In genomic region chr2:30287027-30287373, GRCm38 (mm10) we compare ENCODE assay signal across 8 mouse cellular contexts. TPM values are rescaled to one million over a fixed set of nuclear protein-coding genes. Genes with fewer than 3 reads are reported as not detected.
A peak's percentile ranks its signal among the peaks of the same experiment; 100 is the strongest.
DNase-seq lines count a peak whose midpoint lies in the region; ATAC-seq and TF ChIP-seq lines count a peak whose summit lies in the region.

No protein-coding gene starts in this region.

- H3K4me1 ChIP-seq in kidney, embryonic 15.5 days, result peaks cover 24% of the 10 kb centered on the region
- peaks cover 28% of the 10 kb centered on the region for H3K4me1 ChIP-seq in forebrain, embryonic 10.5 days
- peaks cover 14% of the 10 kb centered on the region for H3K4me1 ChIP-seq in limb, embryonic 14.5 days (ENCODE audit: control insufficient read depth, insufficient read depth, low read length)
- H3K4me1 ChIP-seq in olfactory bulb, adult 2 months (ENCODE audit: control insufficient read depth, insufficient read depth, low read length), result peaks cover 15% of the 10 kb centered on the region

- H3K27ac ChIP-seq in kidney, embryonic 15.5 days, result peak overlapping the region; percentile 75
- peak overlapping the region; percentile 94 for H3K27ac ChIP-seq in forebrain, embryonic 10.5 days
- 0 out of 2 replicates have a peak overlapping the region, but pooled peaks have one; percentile 61 for H3K27ac ChIP-seq in limb, embryonic 14.5 days (replicated peaks; ENCODE audit: low read depth, low read length)
- H3K27ac ChIP-seq in olfactory bulb, adult 2 months (ENCODE audit: insufficient read depth, low read depth, low read length), result no peak overlapping the region

- peak overlapping the region; percentile 94 for H3K4me2 ChIP-seq in kidney, embryonic 15.5 days
- H3K4me2 ChIP-seq in limb, embryonic 14.5 days (replicated peaks; ENCODE audit: low read depth, low read length, severe bottlenecking), result peak overlapping the region; percentile 94

- ATAC-seq in kidney, embryonic 15.5 days (replicated peaks; ENCODE audit: low FRiP score), result no peak
- ATAC-seq in limb, embryonic 14.5 days (ENCODE audit: low FRiP score, low read depth), result no peak

- H3K9me3 ChIP-seq in kidney, embryonic 15.5 days (replicated peaks), result no peaks in the 10 kb centered on the region
- no peaks in the 10 kb centered on the region for H3K9me3 ChIP-seq in forebrain, embryonic 10.5 days
- H3K9me3 ChIP-seq in limb, embryonic 14.5 days (ENCODE audit: control insufficient read depth, low read length), result no peaks in the 10 kb centered on the region

- peak overlapping the region; percentile 90 for H3K4me3 ChIP-seq in kidney, embryonic 15.5 days (replicated peaks)
- H3K4me3 ChIP-seq in forebrain, embryonic 10.5 days, result peak overlapping the region; percentile 98
- H3K4me3 ChIP-seq in limb, embryonic 14.5 days (replicated peaks; ENCODE audit: low read length), result peak overlapping the region; percentile 96
- H3K4me3 ChIP-seq in olfactory bulb, adult 2 months (ENCODE audit: insufficient read depth, low read depth, low read length), result peak overlapping the region; percentile 87

- no peak for DNase-seq in kidney, postnatal 25 days
- DNase-seq in R1 (ENCODE audit: low read depth, low spot score), result peak; percentile 51
- DNase-seq in forebrain, embryonic 10.5 days (ENCODE audit: extremely low spot score, low spot score), result no peak
- DNase-seq in limb, embryonic 14.5 days (ENCODE audit: low spot score), result peak; percentile 45
- DNase-seq in urinary bladder, adult 18-20 months (ENCODE audit: low spot score in 2 of 2), result no peak
- no peak for DNase-seq in lung, postnatal 25 days (ENCODE audit: low spot score)

- no peak for TF ChIP-seq POLR2A in limb, embryonic 14.5 days (IDR thresholded peaks at IDR 0.05; ENCODE audit: borderline replicate concordance, extremely low read depth, insufficient read depth, insufficient read length)
- TF ChIP-seq POLR2A in olfactory bulb, adult 2 months (IDR thresholded peaks at IDR 0.05; ENCODE audit: insufficient read depth, low read depth, low read length), result no peak

- WGBS in kidney, embryonic 15.5 days, result under 1% methylated on average over 10 of the region's 10 CpGs
- WGBS in forebrain, embryonic 10.5 days, result under 1% methylated on average over 10 of the region's 10 CpGs
- WGBS in limb, embryonic 14.5 days, result under 1% methylated on average over 10 of the region's 10 CpGs
- WGBS in olfactory bulb, adult 2 months, result 1% methylated on average over 10 of the region's 10 CpGs

- peak overlapping the region; percentile 95 for H3K9ac ChIP-seq in kidney, embryonic 15.5 days
- H3K9ac ChIP-seq in limb, embryonic 14.5 days (ENCODE audit: low read depth, low read length, severe bottlenecking), result peak overlapping the region; percentile 88

- no peaks in the 10 kb centered on the region for H3K27me3 ChIP-seq in kidney, embryonic 15.5 days
- H3K27me3 ChIP-seq in forebrain, embryonic 10.5 days (ENCODE audit: poor library complexity, severe bottlenecking), result no peaks in the 10 kb centered on the region
- H3K27me3 ChIP-seq in limb, embryonic 14.5 days (ENCODE audit: control insufficient read depth, insufficient read depth, low read length), result no peaks in the 10 kb centered on the region

- peaks cover 22% of the 10 kb centered on the region; the same call in 1 of the 2 replicates for H3K36me3 ChIP-seq in kidney, embryonic 15.5 days
- H3K36me3 ChIP-seq in forebrain, embryonic 10.5 days (replicated peaks), result peaks cover 45% of the 10 kb centered on the region
- H3K36me3 ChIP-seq in limb, embryonic 14.5 days (ENCODE audit: control insufficient read depth, insufficient read depth, low read length), result peaks cover 16% of the 10 kb centered on the region; the same call in 1 of the 2 replicates

- TF ChIP-seq CTCF in olfactory bulb, adult 2 months (IDR thresholded peaks at IDR 0.05; ENCODE audit: insufficient read depth, low read depth, low read length), result no peak

RNA-seq across cellular contexts. Expression of gene Nup188, which starts 0.8 kb away (rescaled TPM):
- polyA plus RNA-seq in kidney, embryonic 15.5 days (2015; fragmentation: Nextera tagmentation; extraction: Ambion mirVana), result 35.5 and 42.1 TPM in 2 replicates
- polyA plus RNA-seq in forebrain, embryonic 10.5 days (2016; fragmentation: Nextera tagmentation; extraction: Ambion mirVana), result 65.2 and 72.8 TPM in 2 replicates
- 55.6 and 73.6 TPM in 2 replicates for polyA plus RNA-seq in limb, embryonic 14.5 days (2012; rRNA removed)
- polyA plus RNA-seq in limb, embryonic 14.5 days (2014; fragmentation: Nextera tagmentation; extraction: Ambion mirVana), result 39.8 and 42.6 TPM in 2 replicates
- not detected in 2 replicates for polyA plus RNA-seq in olfactory bulb, adult 2 months (2012; ENCODE audit: insufficient read depth, insufficient read length, low replicate concordance, missing spikeins)

RNA-seq across cellular contexts. Expression of gene Dolk, which starts 0.9 kb away (rescaled TPM):
- 32.9 and 34.0 TPM in 2 replicates for polyA plus RNA-seq in kidney, embryonic 15.5 days (2015; fragmentation: Nextera tagmentation; extraction: Ambion mirVana)
- polyA plus RNA-seq in forebrain, embryonic 10.5 days (2016; fragmentation: Nextera tagmentation; extraction: Ambion mirVana), result 26.0 and 26.5 TPM in 2 replicates
- polyA plus RNA-seq in limb, embryonic 14.5 days (2012; rRNA removed), result 13.8 and 19.0 TPM in 2 replicates
- polyA plus RNA-seq in limb, embryonic 14.5 days (2014; fragmentation: Nextera tagmentation; extraction: Ambion mirVana), result 31.0 and 32.4 TPM in 2 replicates
- polyA plus RNA-seq in olfactory bulb, adult 2 months (2012; ENCODE audit: insufficient read depth, insufficient read length, low replicate concordance, missing spikeins), result not detected in 2 replicates

RNA-seq across cellular contexts. Expression of gene Gm28038, which starts 6.2 kb away (rescaled TPM):
- not detected in 2 replicates for polyA plus RNA-seq in kidney, embryonic 15.5 days (2015; fragmentation: Nextera tagmentation; extraction: Ambion mirVana)
- polyA plus RNA-seq in forebrain, embryonic 10.5 days (2016; fragmentation: Nextera tagmentation; extraction: Ambion mirVana), result not detected in 2 replicates
- not detected in 2 replicates for polyA plus RNA-seq in limb, embryonic 14.5 days (2012; rRNA removed)
- polyA plus RNA-seq in limb, embryonic 14.5 days (2014; fragmentation: Nextera tagmentation; extraction: Ambion mirVana), result not detected in 2 replicates
- not detected in 2 replicates for polyA plus RNA-seq in olfactory bulb, adult 2 months (2012; ENCODE audit: insufficient read depth, insufficient read length, low replicate concordance, missing spikeins)

RNA-seq across cellular contexts. Expression of gene Phyhd1, which starts 21.0 kb away (rescaled TPM):
- polyA plus RNA-seq in kidney, embryonic 15.5 days (2015; fragmentation: Nextera tagmentation; extraction: Ambion mirVana), result 11.5 and 13.3 TPM in 2 replicates
- polyA plus RNA-seq in forebrain, embryonic 10.5 days (2016; fragmentation: Nextera tagmentation; extraction: Ambion mirVana), result 2.7 and 3.4 TPM in 2 replicates
- polyA plus RNA-seq in limb, embryonic 14.5 days (2012; rRNA removed), result 11.7 and 12.8 TPM in 2 replicates
- polyA plus RNA-seq in limb, embryonic 14.5 days (2014; fragmentation: Nextera tagmentation; extraction: Ambion mirVana), result 5.0 and 5.1 TPM in 2 replicates
- not detected in 2 replicates for polyA plus RNA-seq in olfactory bulb, adult 2 months (2012; ENCODE audit: insufficient read depth, insufficient read length, low replicate concordance, missing spikeins)

RNA-seq across cellular contexts. Expression of gene Gm28035, which starts 46.6 kb away (rescaled TPM):
- 0.26 and 0.33 TPM in 2 replicates for polyA plus RNA-seq in kidney, embryonic 15.5 days (2015; fragmentation: Nextera tagmentation; extraction: Ambion mirVana)
- polyA plus RNA-seq in forebrain, embryonic 10.5 days (2016; fragmentation: Nextera tagmentation; extraction: Ambion mirVana), result 0.09 and 0.16 TPM in 2 replicates
- 3.8 and 6.0 TPM in 2 replicates for polyA plus RNA-seq in limb, embryonic 14.5 days (2012; rRNA removed)
- polyA plus RNA-seq in limb, embryonic 14.5 days (2014; fragmentation: Nextera tagmentation; extraction: Ambion mirVana), result 0.11 and 0.23 TPM in 2 replicates
- not detected in 2 replicates for polyA plus RNA-seq in olfactory bulb, adult 2 months (2012; ENCODE audit: insufficient read depth, insufficient read length, low replicate concordance, missing spikeins)

Comparison
In these comparisons a context has a peak if more than half of its experiments do, and no peak if none do; other contexts are left out.
1. DNase-seq: peak in R1 (single experiment) and limb, embryonic 14.5 days (single experiment); none in kidney, postnatal 25 days (0 of 2), forebrain, embryonic 10.5 days (single experiment), urinary bladder, adult 18-20 months (0 of 2) and lung, postnatal 25 days (single experiment).
2. RNA of gene Dolk, which starts 0.9 kb away (polyA plus RNA-seq): 32.9 to 34.0 TPM in kidney, embryonic 15.5 days, 13.8 to 32.4 TPM in limb, embryonic 14.5 days and 26.0 to 26.5 TPM in forebrain, embryonic 10.5 days; not detected in olfactory bulb, adult 2 months; every median in the first group is over 10 times any median in the second.
3. Peak in every context shown above with its lines, with median percentiles within 50 percentile points of each other: H3K4me3 ChIP-seq.